Mouse (Mus musculus) neutrophil, adult 59 days (primary cell): ENCODE data around the gene Tceal7. TPM values are rescaled to one million over a fixed set of nuclear protein-coding genes. Genes with fewer than 3 reads are reported as not detected.

ENCODE experiments used
- total RNA-seq, 2 experiments: library from RNA; stranded (reverse); gene quantifications; 1 replicate in 1 of 2; 2 replicates in 1 of 2; pipeline ENCODE4 v1.2.4; 2023

Tceal7 gene
- total RNA-seq: not detected

GRCm38 (mm10) chrX:136214729-136215677 lies at the start of gene Tceal7, which contains the start of gene Bex1:
Gene Tceal7, plus strand, starts transcription at chrX:136214779.
Gene Bex1, minus strand, starts transcription at chrX:136215513.

GRCm38 (mm10) chrX:136172118-136172551 lies 42.4 kb upstream of the Tceal7 start, which contains the start of gene Tceal8:
Gene Tceal8, minus strand, starts transcription at chrX:136172342.

DNA sequence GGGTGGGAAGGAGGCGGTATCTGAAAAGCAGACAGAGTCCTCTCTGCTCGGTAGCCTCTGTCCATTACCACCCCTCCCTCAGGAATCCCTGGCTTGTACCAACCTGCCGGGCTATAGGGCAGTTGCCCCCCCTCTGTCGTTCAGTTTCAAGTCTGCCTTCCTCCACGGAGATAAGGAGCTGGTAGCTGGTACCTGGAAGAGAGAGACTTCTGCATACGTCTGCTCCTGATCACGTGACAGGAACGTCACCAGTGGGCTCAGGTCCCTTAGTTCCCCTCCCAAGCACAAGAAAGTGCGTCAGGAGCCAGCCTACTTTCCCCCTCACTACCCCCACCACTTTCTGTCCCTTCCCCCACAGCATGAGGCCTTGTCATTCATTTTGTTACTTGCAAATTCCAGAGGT lies 10.9 kb upstream of the Tceal7 start, which contains the start of gene Tceal5:
Gene Tceal5 (minus strand): TSS at position 213 of the 403 bp plus-strand sequence.

DNA sequence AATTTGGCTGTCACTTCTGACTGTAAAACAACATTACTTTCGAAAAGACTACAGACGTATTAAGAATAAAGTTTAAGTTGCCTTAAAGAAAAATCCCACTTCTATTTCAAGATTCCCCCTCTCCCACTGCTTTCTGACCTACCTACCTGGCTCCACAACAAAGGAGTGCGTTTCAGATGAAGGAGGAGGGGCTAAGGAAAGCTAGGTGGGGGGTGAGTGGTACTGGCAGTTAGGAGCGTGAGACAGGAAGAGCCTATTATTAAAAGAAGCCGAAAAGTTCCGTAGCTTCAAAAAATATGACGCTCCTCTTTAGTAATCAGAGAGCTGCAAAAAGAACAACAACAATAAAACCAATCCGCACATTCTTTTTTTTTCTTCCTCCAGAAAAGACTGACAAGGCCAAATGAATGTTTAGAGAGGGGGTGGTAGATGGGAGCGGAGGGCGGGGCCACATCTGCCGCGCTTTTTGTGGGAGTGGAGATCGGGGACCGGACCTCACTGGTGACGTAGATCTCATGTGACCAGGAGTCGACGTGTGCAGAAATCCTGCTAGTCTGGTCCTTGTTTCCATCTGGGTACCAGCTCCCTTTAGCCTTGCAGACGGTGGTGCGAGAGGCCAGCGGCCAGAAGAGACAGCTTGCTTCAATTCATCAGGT lies 30.1 kb downstream of the Tceal7 start, which contains the start of gene Tceal9:
Gene Tceal9 (plus strand): TSS at position 506 of the 656 bp plus-strand sequence.

DNA sequence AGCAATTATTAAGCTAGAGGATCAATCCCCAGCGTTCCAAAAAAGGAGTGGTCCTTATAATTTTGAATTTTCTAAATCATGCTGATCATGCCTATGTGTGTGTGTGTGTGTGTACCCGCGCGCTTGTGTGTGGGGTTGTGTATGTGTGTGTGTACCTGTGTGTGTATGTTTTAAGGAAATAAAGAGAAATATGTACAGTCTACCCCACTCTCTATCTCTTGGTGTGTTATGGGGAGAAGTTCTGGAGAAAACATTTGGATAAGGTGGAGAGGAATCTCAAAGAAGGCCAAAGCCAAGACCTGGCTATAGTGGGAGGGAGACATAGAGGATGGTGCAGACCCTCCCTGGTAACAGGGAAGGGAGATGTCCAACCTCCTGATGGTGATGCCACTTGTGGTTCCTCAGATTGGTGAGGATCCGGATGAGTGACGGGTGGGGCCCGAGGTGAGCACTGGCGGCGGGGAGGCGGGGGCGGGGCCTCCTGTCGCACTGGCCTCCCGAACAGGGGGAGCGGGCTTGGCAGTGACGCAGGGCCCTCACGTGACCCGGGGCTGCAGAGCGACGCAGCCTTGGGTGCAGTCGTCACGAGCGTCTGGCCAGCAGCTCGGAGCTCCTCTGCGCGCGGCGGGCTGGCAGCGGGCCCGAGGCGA lies 55.3 kb downstream of the Tceal7 start, which contains the start of gene Bex3:
Gene Bex3 (plus strand): TSS at position 511 of the 650 bp plus-strand sequence.

Other genes starting within 250 kb of the Tceal7 start
- gene Arxes2, start 221.0 kb upstream of the Tceal7 start, total RNA-seq: not detected
- not detected for gene Arxes1, start 181.4 kb upstream of the Tceal7 start, total RNA-seq
- not detected for gene Bex2, start 146.5 kb upstream of the Tceal7 start, total RNA-seq
- not detected for gene Nxf3, start 129.5 kb upstream of the Tceal7 start, total RNA-seq
- gene Bex4, start 75.8 kb upstream of the Tceal7 start, total RNA-seq: under 1 TPM; 0.86 to 1.00 TPM
- 1 to 10 TPM; 7.6 to 8.7 TPM for gene Tceal8, start 42.4 kb upstream of the Tceal7 start, total RNA-seq
- not detected for gene Tceal5, start 10.9 kb upstream of the Tceal7 start, total RNA-seq
- under 1 TPM in 1 of 2 experiments, not detected in 1; 0.97 TPM for gene Bex1, start 734 bp downstream of the Tceal7 start, total RNA-seq
- gene Tceal9, start 30.3 kb downstream of the Tceal7 start, total RNA-seq: 10 to 100 TPM; 25.4 to 27.6 TPM
- 10 to 100 TPM; 29.0 to 33.0 TPM for gene Bex3, start 55.5 kb downstream of the Tceal7 start, total RNA-seq